Comparison of ENCODE assay signal across 20 mouse cellular contexts in the genomic region with DNA sequence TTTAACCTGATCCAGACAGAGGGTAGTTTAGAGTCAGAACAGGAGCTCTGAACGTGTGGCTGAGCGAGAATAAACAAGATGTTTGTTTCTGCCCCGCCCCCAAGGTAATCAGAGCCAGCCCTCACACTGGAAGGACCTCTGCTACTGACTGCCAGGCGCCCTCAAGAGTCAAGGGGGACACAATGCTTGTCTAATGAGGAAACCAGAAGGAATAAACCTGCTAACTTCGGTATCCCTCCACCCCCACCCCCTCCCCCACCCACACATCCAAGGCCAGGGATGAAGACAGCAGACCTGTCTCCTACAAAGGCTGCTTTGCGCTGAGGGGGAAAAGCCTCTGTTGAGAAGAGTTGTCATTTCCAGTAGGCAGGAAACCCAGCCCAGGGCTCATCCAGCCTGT. TPM values are rescaled to one million over a fixed set of nuclear protein-coding genes. Genes with fewer than 3 reads are reported as not detected.
DNase-seq lines count a peak whose midpoint lies in the region; ATAC-seq and TF ChIP-seq lines count a peak whose summit lies in the region.
"Had no signal": no experiment of that assay in that cellular context is flagged by ENCODE, and none has a peak within 500 bp of the region (broad histone marks: within the 10 kb centered on the region; RNA-seq: fewer than 3 reads in every experiment).

No protein-coding gene starts in this region.

- H3K9me3 ChIP-seq in CH12.LX (replicated peaks; ENCODE audit: low read length) = no peaks in the 10 kb centered on the region
- H3K9me3 ChIP-seq in hindbrain, postnatal 0 days (ENCODE audit: low read length) = no peaks in the 10 kb centered on the region
- H3K9me3 ChIP-seq in forebrain, embryonic 16.5 days (ENCODE audit: control insufficient read depth, low read length) = no peaks in the 10 kb centered on the region
- H3K9me3 ChIP-seq: forebrain, embryonic 15.5 days had no signal

- no peak overlapping the region for H3K9ac ChIP-seq in CH12.LX (ENCODE audit: insufficient read depth, low read depth)
- H3K9ac ChIP-seq in hindbrain, postnatal 0 days (replicated peaks; ENCODE audit: low read length) = no peak overlapping the region
- H3K9ac ChIP-seq in forebrain, embryonic 16.5 days (replicated peaks; ENCODE audit: low read depth, low read length) = no peak overlapping the region
- H3K9ac ChIP-seq: forebrain, embryonic 15.5 days had no signal

- no peaks in the 10 kb centered on the region for H3K27me3 ChIP-seq in CH12.LX (replicated peaks)
- H3K27me3 ChIP-seq in hindbrain, postnatal 0 days (ENCODE audit: insufficient read depth, low read length) = no peaks in the 10 kb centered on the region
- H3K27me3 ChIP-seq in forebrain, embryonic 16.5 days (replicated peaks; ENCODE audit: control insufficient read depth, insufficient read depth, low read length) = no peaks in the 10 kb centered on the region
- H3K27me3 ChIP-seq: forebrain, embryonic 15.5 days had no signal

- peak; percentile 18 for DNase-seq in kidney, postnatal 10 days
- no peak for DNase-seq in kidney, postnatal 25 days
- no peak for DNase-seq in CH12.LX (ENCODE audit: extremely low read depth)
- DNase-seq in ES-CJ7 (ENCODE audit: low read depth, low spot score) = peak; percentile 84
- DNase-seq in hindbrain, postnatal 0 days (ENCODE audit: low spot score) = peak; percentile 8
- no peak for DNase-seq in c-Kit-positive CD71-positive TER-119-positive erythroid progenitor cells, embryonic 14.5 days (ENCODE audit: low spot score)
- no peak for DNase-seq in kidney, adult 18-20 months
- DNase-seq: B cell, adult 2 months; cerebellum, adult 2 months; kidney, adult 2 months; kidney, postnatal 14 days; left cerebral cortex, postnatal 4 days; lung, adult 18-20 months; lung, postnatal 14 days; right cerebral cortex, adult 18-20 months had no signal

- TF ChIP-seq RAD21 in CH12.LX (IDR thresholded peaks at IDR 0.05; ENCODE audit: low read depth, low read length) = no peak

- no peaks in the 10 kb centered on the region for H3K79me2 ChIP-seq in CH12.LX (replicated peaks; ENCODE audit: control insufficient read depth, extremely low read depth, insufficient read depth, poor library complexity, severe bottlenecking)

- no peak for TF ChIP-seq EP300 in CH12.LX (IDR thresholded peaks at IDR 0.05; ENCODE audit: low read length)

- H3K4me2 ChIP-seq in CH12.LX (ENCODE audit: insufficient read depth, low read depth, poor library complexity, severe bottlenecking) = no peak overlapping the region
- H3K4me2 ChIP-seq in hindbrain, postnatal 0 days (ENCODE audit: low read depth, low read length) = no peak overlapping the region
- no peak overlapping the region for H3K4me2 ChIP-seq in forebrain, embryonic 16.5 days (ENCODE audit: low read length)
- H3K4me2 ChIP-seq: forebrain, embryonic 15.5 days; liver, embryonic 11.5 days had no signal

- TF ChIP-seq POLR2A in CH12.LX (IDR thresholded peaks at IDR 0.05; ENCODE audit: low read depth, low read length) = no peak

- ATAC-seq in hindbrain, postnatal 0 days = peak; percentile 29; the same call in 1 of the 2 replicates
- no peak for ATAC-seq in forebrain, embryonic 16.5 days
- ATAC-seq: forebrain, embryonic 15.5 days had no signal

- H3K27ac ChIP-seq in CH12.LX (ENCODE audit: insufficient read depth, low read depth) = no peak overlapping the region
- H3K27ac ChIP-seq in hindbrain, postnatal 0 days = no peak overlapping the region
- no peak overlapping the region for H3K27ac ChIP-seq in forebrain, embryonic 16.5 days (ENCODE audit: low read length)
- H3K27ac ChIP-seq: forebrain, embryonic 15.5 days; left cerebral cortex, adult 2 months had no signal

- dilution Hi-C loops in CH12.LX (cut with MboI; ENCODE audit: extremely low pct_ligation_motif_present, extremely low pct_unique_long_range_greater_than_20kb, low sequenced_read_pairs) = no loop called here

- peaks cover 45 to 78% of the 10 kb centered on the region in 2 experiments for H3K36me3 ChIP-seq in CH12.LX (replicated peaks in 1 of 2; ENCODE audit: control insufficient read depth in 1 of 2, insufficient read depth in 1 of 2, low read length in 1 of 2)
- peaks cover 13% of the 10 kb centered on the region; the same call in 1 of the 2 replicates for H3K36me3 ChIP-seq in hindbrain, postnatal 0 days (ENCODE audit: insufficient read depth, low read length)
- peaks cover 12% of the 10 kb centered on the region for H3K36me3 ChIP-seq in forebrain, embryonic 16.5 days (ENCODE audit: control insufficient read depth, insufficient read depth)

- in situ Hi-C loops in CH12.LX (cut with MboI; ENCODE audit: low pct_ligation_motif_present, low pct_unique_long_range_greater_than_20kb, low sequenced_read_pairs) = no loop called here

- 54% methylated on average over 6 of the region's 6 CpGs for WGBS in hindbrain, postnatal 0 days
- WGBS in forebrain, embryonic 16.5 days = 56% methylated on average over 6 of the region's 6 CpGs

- no peak overlapping the region for H3K4me3 ChIP-seq in CH12.LX (replicated peaks in 1 of 3; ENCODE audit: low read depth in 2 of 3, low read length in 2 of 3, poor library complexity in 1 of 3)
- no peak overlapping the region for H3K4me3 ChIP-seq in hindbrain, postnatal 0 days (ENCODE audit: low read length)
- H3K4me3 ChIP-seq in forebrain, embryonic 16.5 days (replicated peaks; ENCODE audit: low read length) = no peak overlapping the region
- H3K4me3 ChIP-seq: forebrain, embryonic 15.5 days; left cerebral cortex, adult 2 months; myocyte had no signal

- TF ChIP-seq CTCF in CH12.LX (conservative IDR thresholded peaks at IDR 0.05 in 1 of 2, IDR thresholded peaks at IDR 0.05 in 1 of 2; ENCODE audit: low read depth in 2 of 2, low read length in 2 of 2) = no peak
- no peak for TF ChIP-seq CTCF in hindbrain, postnatal 0 days (IDR thresholded peaks at IDR 0.05; ENCODE audit: low read depth)

- H3K4me1 ChIP-seq in CH12.LX (ENCODE audit: control insufficient read depth in 1 of 2, insufficient read depth in 2 of 2) = peaks cover 0 to 39% of the 10 kb centered on the region in 2 experiments; a peak in 3 of 4 replicates
- H3K4me1 ChIP-seq in hindbrain, postnatal 0 days (ENCODE audit: insufficient read depth, low read length) = peaks cover 4% of the 10 kb centered on the region; the same call in 1 of the 2 replicates
- peaks cover 4% of the 10 kb centered on the region; the same call in 1 of the 2 replicates for H3K4me1 ChIP-seq in forebrain, embryonic 16.5 days (replicated peaks; ENCODE audit: control insufficient read depth, insufficient read depth, low read length)

TF ChIP-seq in CH12.LX, 34 proteins besides CTCF, POLR2A, EP300 and RAD21:
- TF ChIP-seq TBP (conservative IDR thresholded peaks at IDR 0.05; ENCODE audit: low read depth, low read length) = no peak
- TF ChIP-seq KAT2A (IDR thresholded peaks at IDR 0.05; ENCODE audit: insufficient replicate concordance, low read length) = no peak
- 0 out of 2 replicates have a peak, but pooled peaks have one; percentile 20 for TF ChIP-seq CHD2 (IDR thresholded peaks at IDR 0.05; ENCODE audit: low read length)
- no peak for TF ChIP-seq MAX (IDR thresholded peaks at IDR 0.05; ENCODE audit: low read length)
- TF ChIP-seq ZNF384 (IDR thresholded peaks at IDR 0.05; ENCODE audit: low read depth, low read length) = no peak

RNA-seq across cellular contexts. Expression of a gene that starts 18.6 kb away (rescaled TPM):
- 16.6 and 19.3 TPM in 2 replicates for total RNA-seq in CH12.LX (2012; rRNA removed)
- 18.6 and 25.4 TPM in 2 replicates for total RNA-seq in CH12.LX (2014; rRNA removed)
- polyA plus RNA-seq in CH12.LX (2012; ENCODE audit: insufficient read length, low read depth) = 20.0 and 22.3 TPM in 2 replicates
- 67.7 and 72.7 TPM in 2 replicates for total RNA-seq in hindbrain, postnatal 0 days (2014; rRNA removed)
- polyA plus RNA-seq in hindbrain, postnatal 0 days (2015; fragmentation: Nextera tagmentation; extraction: Ambion mirVana) = 115 and 122 TPM in 2 replicates
- 141 and 147 TPM in 2 replicates for polyA plus RNA-seq in forebrain, embryonic 16.5 days (2015; fragmentation: Nextera tagmentation; extraction: Ambion mirVana)

RNA-seq across cellular contexts. Expression of a gene that starts 29.3 kb away (rescaled TPM):
- total RNA-seq in CH12.LX (2012; rRNA removed) = not detected in 2 replicates
- 0.09 and 0.43 TPM in 2 replicates for total RNA-seq in CH12.LX (2014; rRNA removed)
- polyA plus RNA-seq in CH12.LX (2012; ENCODE audit: insufficient read length, low read depth) = 0.55 and 0.99 TPM in 2 replicates
- total RNA-seq in hindbrain, postnatal 0 days (2014; rRNA removed) = 4.9 and 10.0 TPM in 2 replicates
- polyA plus RNA-seq in hindbrain, postnatal 0 days (2015; fragmentation: Nextera tagmentation; extraction: Ambion mirVana) = 2.1 TPM in 2 replicates
- 1.6 and 2.0 TPM in 2 replicates for polyA plus RNA-seq in forebrain, embryonic 16.5 days (2015; fragmentation: Nextera tagmentation; extraction: Ambion mirVana)

RNA-seq across cellular contexts. Expression of a gene that starts 31.8 kb away (rescaled TPM):
- 143 and 155 TPM in 2 replicates for total RNA-seq in CH12.LX (2012; rRNA removed)
- total RNA-seq in CH12.LX (2014; rRNA removed) = 283 and 307 TPM in 2 replicates
- polyA plus RNA-seq in CH12.LX (2012; ENCODE audit: insufficient read length, low read depth) = 170 and 194 TPM in 2 replicates
- total RNA-seq in hindbrain, postnatal 0 days (2014; rRNA removed) = 165 and 200 TPM in 2 replicates
- 212 and 223 TPM in 2 replicates for polyA plus RNA-seq in hindbrain, postnatal 0 days (2015; fragmentation: Nextera tagmentation; extraction: Ambion mirVana)
- 156 and 176 TPM in 2 replicates for polyA plus RNA-seq in forebrain, embryonic 16.5 days (2015; fragmentation: Nextera tagmentation; extraction: Ambion mirVana)

Comparison
In these comparisons a context has a peak if more than half of its experiments do, and no peak if none do; other contexts are left out.
1. DNase-seq: peak in kidney, postnatal 10 days (single experiment), ES-CJ7 (single experiment) and hindbrain, postnatal 0 days (single experiment); none in kidney, postnatal 25 days (0 of 2), CH12.LX (single experiment), c-Kit-positive CD71-positive TER-119-positive erythroid progenitor cells, embryonic 14.5 days (single experiment) and kidney, adult 18-20 months (single experiment).